22 mouse cellular contexts compared by ENCODE assay signal in the genomic region with DNA sequence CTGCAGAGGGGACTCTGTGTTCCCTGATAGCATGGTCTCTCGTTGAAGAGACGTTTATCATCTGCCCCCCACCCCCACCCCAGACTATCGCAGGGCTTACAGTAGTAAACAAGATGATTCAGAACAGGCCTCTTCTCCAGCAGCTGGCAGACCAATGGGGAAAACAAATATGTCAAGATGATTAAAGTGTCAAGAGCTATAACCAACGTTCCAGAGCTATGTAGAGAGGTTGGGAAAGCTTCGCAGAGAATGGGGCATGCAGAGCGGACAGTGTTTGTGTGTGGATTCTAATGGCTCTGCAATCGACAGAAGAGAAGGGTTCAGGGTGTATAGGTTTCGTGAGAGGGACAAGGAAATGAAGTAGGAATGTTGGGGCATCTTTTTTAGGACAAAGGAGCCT. TPM values are rescaled to one million over a fixed set of nuclear protein-coding genes. Genes with fewer than 3 reads are reported as not detected.
DNase-seq lines count a peak whose midpoint lies in the region; ATAC-seq and TF ChIP-seq lines count a peak whose summit lies in the region.
"Had no signal": no experiment of that assay in that cellular context is flagged by ENCODE, and none has a peak within 500 bp of the region (broad histone marks: within the 10 kb centered on the region; RNA-seq: fewer than 3 reads in every experiment).

No protein-coding gene starts in this region.

- no peak overlapping the region for H3K9ac ChIP-seq in liver, postnatal 0 days (replicated peaks)
- H3K9ac ChIP-seq: embryonic facial prominence, embryonic 13.5 days; forebrain, embryonic 12.5 days; hindbrain, embryonic 14.5 days had no signal

- no peaks in the 10 kb centered on the region for H3K27me3 ChIP-seq in kidney, adult 2 months (replicated peaks; ENCODE audit: control insufficient read depth, insufficient read depth, low read length)
- no peaks in the 10 kb centered on the region for H3K27me3 ChIP-seq in liver, postnatal 0 days (ENCODE audit: insufficient read depth, low read length)
- H3K27me3 ChIP-seq: CH12.LX; embryonic facial prominence, embryonic 13.5 days; forebrain, embryonic 12.5 days had no signal

- no peak for TF ChIP-seq POLR2A in kidney, adult 2 months (IDR thresholded peaks at IDR 0.05; ENCODE audit: low read depth, low read length)

- TF ChIP-seq CTCF in gastrocnemius, adult 2 months (IDR thresholded peaks at IDR 0.05), result no peak
- no peak for TF ChIP-seq CTCF in kidney, adult 2 months (conservative IDR thresholded peaks at IDR 0.05; ENCODE audit: insufficient read depth, insufficient read length, low read depth, low read length)
- no peak for TF ChIP-seq CTCF in liver, postnatal 0 days (IDR thresholded peaks at IDR 0.05; ENCODE audit: low read depth)

- WGBS in kidney, adult 2 months, result 65% methylated on average over 8 of the region's 8 CpGs
- WGBS in liver, postnatal 0 days (ENCODE audit: insufficient replicate concordance), result 61% methylated on average over 8 of the region's 8 CpGs

- H3K27ac ChIP-seq in gastrocnemius, adult 2 months, result peak overlapping the region; percentile 28; the same call in 1 of the 2 replicates
- H3K27ac ChIP-seq in kidney, adult 2 months (ENCODE audit: insufficient read depth, low read depth, low read length), result peak overlapping the region; percentile 22; the same call in 1 of the 2 replicates
- no peak overlapping the region for H3K27ac ChIP-seq in liver, postnatal 0 days (ENCODE audit: low read depth)
- H3K27ac ChIP-seq: embryonic facial prominence, embryonic 13.5 days; forebrain, embryonic 12.5 days; heart, embryonic 10.5 days; hindbrain, embryonic 10.5 days; hindbrain, embryonic 14.5 days had no signal

- no peak for ATAC-seq in liver, postnatal 0 days
- ATAC-seq: forebrain, embryonic 16.5 days had no signal

- no peak for DNase-seq in gastrocnemius, adult 2 months
- no peak for DNase-seq in gastrocnemius, adult 8-10 months (ENCODE audit: low spot score in 2 of 2)
- DNase-seq in kidney, adult 2 months, result peak; percentile 33
- DNase-seq in kidney, adult 8-10 months, result no peak
- DNase-seq in liver, postnatal 0 days, result no peak
- no peak for DNase-seq in liver
- peak; percentile 6 for DNase-seq in mesoderm, embryonic 11.5 days (ENCODE audit: low read depth, low spot score)
- DNase-seq in urinary bladder, adult 18-20 months (ENCODE audit: low spot score in 2 of 2), result no peak
- DNase-seq: adrenal gland, postnatal 10 days; cerebellum, adult 11-12 months; cerebellum, adult 9-10 months; cerebellum, postnatal 36 days; gastrocnemius, postnatal 25 days; heart, postnatal 14 days had no signal

- intact Hi-C loops in gastrocnemius, adult 2 months (cut with DNase I), result no loop called here

- H3K36me3 ChIP-seq in kidney, adult 2 months (ENCODE audit: control insufficient read depth, insufficient read depth, low read length), result no peaks in the 10 kb centered on the region
- peaks cover 5% of the 10 kb centered on the region; the same call in 1 of the 2 replicates for H3K36me3 ChIP-seq in liver, postnatal 0 days (replicated peaks; ENCODE audit: insufficient read depth, low read length)
- H3K36me3 ChIP-seq: embryonic facial prominence, embryonic 13.5 days; forebrain, embryonic 12.5 days; hindbrain, embryonic 10.5 days had no signal

- no peaks in the 10 kb centered on the region for H3K9me3 ChIP-seq in liver, postnatal 0 days (ENCODE audit: low read length)
- H3K9me3 ChIP-seq: embryonic facial prominence, embryonic 13.5 days; forebrain, embryonic 12.5 days; hindbrain, embryonic 10.5 days had no signal

- 0 out of 2 replicates have a peak, but pooled peaks have one; percentile 21 for TF ChIP-seq EP300 in liver, postnatal 0 days (IDR thresholded peaks at IDR 0.05; ENCODE audit: low read depth)

- 0 out of 2 replicates have a peak, but pooled peaks cover 2% of the 10 kb centered on the region for H3K4me1 ChIP-seq in kidney, adult 2 months (ENCODE audit: control insufficient read depth, insufficient read depth, low read length)
- H3K4me1 ChIP-seq in liver, postnatal 0 days (ENCODE audit: insufficient read depth), result no peaks in the 10 kb centered on the region
- H3K4me1 ChIP-seq: embryonic facial prominence, embryonic 13.5 days; forebrain, embryonic 12.5 days; heart, embryonic 10.5 days; hindbrain, embryonic 10.5 days had no signal

- H3K4me3 ChIP-seq in gastrocnemius, adult 2 months, result no peak overlapping the region
- no peak overlapping the region for H3K4me3 ChIP-seq in kidney, adult 2 months (ENCODE audit: insufficient read depth, low read depth, low read length)
- no peak overlapping the region for H3K4me3 ChIP-seq in liver, postnatal 0 days (ENCODE audit: low read depth, low read length)
- H3K4me3 ChIP-seq: embryonic facial prominence, embryonic 13.5 days; forebrain, embryonic 12.5 days; heart, embryonic 10.5 days; hindbrain, embryonic 10.5 days had no signal

- no peak overlapping the region for H3K4me2 ChIP-seq in liver, postnatal 0 days (ENCODE audit: low read depth, low read length)
- H3K4me2 ChIP-seq: embryonic facial prominence, embryonic 13.5 days; forebrain, embryonic 12.5 days; hindbrain, embryonic 14.5 days had no signal

RNA-seq across cellular contexts. Expression of a gene that starts 31.9 kb away (rescaled TPM):
- total RNA-seq in gastrocnemius, adult 2 months (2021), result 1 to 10 TPM; 4.0 to 5.0 TPM
- 1 to 10 TPM; 2.5 to 4.5 (median 4.3) TPM for total RNA-seq in gastrocnemius, adult 8-10 months (2022)
- polyA plus RNA-seq in kidney, adult 2 months (2012; rRNA removed), result 73.4 and 83.4 TPM in 2 replicates
- 39.7 and 47.8 TPM in 2 replicates for polyA plus RNA-seq in liver, postnatal 0 days (2015; fragmentation: Nextera tagmentation; extraction: Ambion mirVana)
- total RNA-seq: CH12.LX; granulocyte monocyte progenitor cell, adult 5-6 weeks had no signal

Comparison
In these comparisons a context has a peak if more than half of its experiments do, and no peak if none do; other contexts are left out.
1. DNase-seq: peak in kidney, adult 2 months (single experiment) and mesoderm, embryonic 11.5 days (single experiment); none in gastrocnemius, adult 2 months (single experiment), gastrocnemius, adult 8-10 months (0 of 2), kidney, adult 8-10 months (0 of 2), liver, postnatal 0 days (single experiment), liver (single experiment) and urinary bladder, adult 18-20 months (0 of 2).